In genomic region chr17:34950514-34951455, GRCm38 (mm10) we compare ENCODE assay signal across 9 mouse cellular contexts. TPM values are rescaled to one million over a fixed set of nuclear protein-coding genes. Genes with fewer than 3 reads are reported as not detected.
DNase-seq lines count a peak whose midpoint lies in the region; ATAC-seq lines count a peak whose summit lies in the region.
"Had no signal": no experiment of that assay in that cellular context is flagged by ENCODE, and none has a peak within 500 bp of the region (broad histone marks: within the 10 kb centered on the region; RNA-seq: fewer than 3 reads in every experiment).

No protein-coding gene starts in this region.

- peaks cover 27% of the 10 kb centered on the region for H3K36me3 ChIP-seq in forebrain, embryonic 10.5 days (replicated peaks)
- H3K36me3 ChIP-seq in liver, embryonic 12.5 days = peaks cover 25% of the 10 kb centered on the region

- H3K4me2 ChIP-seq in liver, embryonic 12.5 days = peak overlapping the region; percentile 88

- no peaks in the 10 kb centered on the region for H3K9me3 ChIP-seq in forebrain, embryonic 10.5 days
- H3K9me3 ChIP-seq in liver, embryonic 12.5 days (replicated peaks) = no peaks in the 10 kb centered on the region

- peak overlapping the region; percentile 98 for H3K4me3 ChIP-seq in forebrain, embryonic 10.5 days
- H3K4me3 ChIP-seq in liver, embryonic 12.5 days = peak overlapping the region; percentile 83

- H3K9ac ChIP-seq in liver, embryonic 12.5 days = peak overlapping the region; percentile 97

- WGBS in forebrain, embryonic 10.5 days = 34% methylated on average over 10 of the region's 10 CpGs
- 18% methylated on average over 10 of the region's 10 CpGs for WGBS in liver, embryonic 12.5 days (ENCODE audit: insufficient replicate concordance)

- ATAC-seq in liver, embryonic 12.5 days = no peak

- peaks cover 11% of the 10 kb centered on the region for H3K4me1 ChIP-seq in forebrain, embryonic 10.5 days
- peaks cover 31% of the 10 kb centered on the region for H3K4me1 ChIP-seq in liver, embryonic 12.5 days

- peaks cover 13% of the 10 kb centered on the region for H3K27me3 ChIP-seq in forebrain, embryonic 10.5 days (ENCODE audit: poor library complexity, severe bottlenecking)
- peaks cover 14% of the 10 kb centered on the region for H3K27me3 ChIP-seq in liver, embryonic 12.5 days (replicated peaks)

- H3K27ac ChIP-seq in forebrain, embryonic 10.5 days = peak overlapping the region; percentile 97
- peak overlapping the region; percentile 94 for H3K27ac ChIP-seq in liver, embryonic 12.5 days

- DNase-seq in adrenal gland, adult (ENCODE audit: inconsistent age in 2 of 2, low spot score in 1 of 2) = peak; percentile 53 to 76
- no peak for DNase-seq in adrenal gland, postnatal 4 days (ENCODE audit: low spot score in 2 of 2)
- peak; percentile 37 for DNase-seq in A20 (ENCODE audit: low read depth, low spot score)
- peak; percentile 24 for DNase-seq in forebrain, embryonic 10.5 days (ENCODE audit: extremely low spot score, low spot score)
- no peak for DNase-seq in right cerebral cortex, postnatal 10 days (ENCODE audit: low spot score in 2 of 2)
- DNase-seq in spleen, postnatal 10 days (ENCODE audit: low spot score in 2 of 2) = no peak
- no peak for DNase-seq in left cerebral cortex, adult 8-10 months (ENCODE audit: low spot score in 2 of 2)
- DNase-seq: lung, postnatal 14 days had no signal

RNA-seq across cellular contexts. Expression of gene Hspa1b, which starts 8.3 kb away (rescaled TPM):
- total RNA-seq in adrenal gland, postnatal 4 days (2021) = 10 to 100 TPM; 26.9 to 33.2 TPM
- 0.07 TPM in 1 of 2 replicates, not detected in the other for polyA plus RNA-seq in forebrain, embryonic 10.5 days (2016; fragmentation: Nextera tagmentation; extraction: Ambion mirVana)
- 0.11 and 0.21 TPM in 2 replicates for polyA plus RNA-seq in liver, embryonic 12.5 days (2016; fragmentation: Nextera tagmentation; extraction: Ambion mirVana)
- total RNA-seq in left cerebral cortex, adult 8-10 months (2022) = 10 to 100 TPM in 2 of 4 experiments, 1 to 10 TPM in 2; 6.9 to 13.1 (median 10.4) TPM

RNA-seq across cellular contexts. Expression of gene Gm20481, which starts 18.9 kb away (rescaled TPM):
- total RNA-seq in adrenal gland, postnatal 4 days (2021) = not detected
- polyA plus RNA-seq in forebrain, embryonic 10.5 days (2016; fragmentation: Nextera tagmentation; extraction: Ambion mirVana) = not detected in 2 replicates
- 0.73 TPM in 1 of 2 replicates, not detected in the other for polyA plus RNA-seq in liver, embryonic 12.5 days (2016; fragmentation: Nextera tagmentation; extraction: Ambion mirVana)
- not detected for total RNA-seq in left cerebral cortex, adult 8-10 months (2022)

RNA-seq across cellular contexts. Expression of gene Neu1, which starts 19.7 kb away (rescaled TPM):
- 10 to 100 TPM; 22.0 to 25.2 TPM for total RNA-seq in adrenal gland, postnatal 4 days (2021)
- polyA plus RNA-seq in forebrain, embryonic 10.5 days (2016; fragmentation: Nextera tagmentation; extraction: Ambion mirVana) = 18.2 and 18.8 TPM in 2 replicates
- polyA plus RNA-seq in liver, embryonic 12.5 days (2016; fragmentation: Nextera tagmentation; extraction: Ambion mirVana) = 16.9 and 17.3 TPM in 2 replicates
- total RNA-seq in left cerebral cortex, adult 8-10 months (2022) = 10 to 100 TPM; 40.1 to 44.4 (median 42.7) TPM

RNA-seq across cellular contexts. Expression of gene Hspa1a, which starts 21.2 kb away (rescaled TPM):
- 10 to 100 TPM; 12.6 to 14.5 TPM for total RNA-seq in adrenal gland, postnatal 4 days (2021)
- polyA plus RNA-seq in forebrain, embryonic 10.5 days (2016; fragmentation: Nextera tagmentation; extraction: Ambion mirVana) = 0.94 and 2.1 TPM in 2 replicates
- 2.8 and 5.0 TPM in 2 replicates for polyA plus RNA-seq in liver, embryonic 12.5 days (2016; fragmentation: Nextera tagmentation; extraction: Ambion mirVana)
- 10 to 100 TPM; 11.9 to 17.5 (median 13.7) TPM for total RNA-seq in left cerebral cortex, adult 8-10 months (2022)

RNA-seq across cellular contexts. Expression of gene Hspa1l, which starts 21.7 kb away (rescaled TPM):
- 1 to 10 TPM in 1 of 2 experiments, under 1 TPM in 1; 0.39 to 1.3 TPM for total RNA-seq in adrenal gland, postnatal 4 days (2021)
- 1.1 TPM in 2 replicates for polyA plus RNA-seq in forebrain, embryonic 10.5 days (2016; fragmentation: Nextera tagmentation; extraction: Ambion mirVana)
- 0.38 and 0.49 TPM in 2 replicates for polyA plus RNA-seq in liver, embryonic 12.5 days (2016; fragmentation: Nextera tagmentation; extraction: Ambion mirVana)
- total RNA-seq in left cerebral cortex, adult 8-10 months (2022) = under 1 TPM; 0.24 to 0.72 (median 0.58) TPM

Comparison
In these comparisons a context has a peak if more than half of its experiments do, and no peak if none do; other contexts are left out.
1. DNase-seq: peak in adrenal gland, adult (2 of 2), A20 (single experiment) and forebrain, embryonic 10.5 days (single experiment); none in adrenal gland, postnatal 4 days (0 of 2), right cerebral cortex, postnatal 10 days (0 of 2), spleen, postnatal 10 days (0 of 2) and left cerebral cortex, adult 8-10 months (0 of 2).